Mouse (Mus musculus): ENCODE measurements around the gene Rpn1.

The Rpn1 gene

DNA sequence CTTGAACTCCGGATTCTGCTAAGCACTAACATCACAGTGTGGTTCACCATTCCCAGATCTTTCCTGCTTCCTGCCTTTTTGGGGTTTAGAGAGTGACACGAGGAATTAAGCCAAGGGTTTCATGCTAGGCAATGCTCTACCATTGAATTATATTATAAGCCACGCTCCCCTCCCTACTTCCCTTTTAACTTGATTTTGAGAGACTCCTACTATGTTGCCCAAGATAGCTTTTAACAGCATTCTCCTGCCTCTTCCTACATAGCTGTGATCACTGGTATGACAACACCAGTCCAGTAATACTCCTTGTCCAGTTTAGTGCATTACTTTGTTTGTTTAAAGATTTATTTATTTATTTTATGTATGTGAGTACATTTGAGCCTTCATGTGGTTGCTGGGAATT, 16.6 kb upstream of the Rpn1 start:
- DNase-seq = no peak

DNA sequence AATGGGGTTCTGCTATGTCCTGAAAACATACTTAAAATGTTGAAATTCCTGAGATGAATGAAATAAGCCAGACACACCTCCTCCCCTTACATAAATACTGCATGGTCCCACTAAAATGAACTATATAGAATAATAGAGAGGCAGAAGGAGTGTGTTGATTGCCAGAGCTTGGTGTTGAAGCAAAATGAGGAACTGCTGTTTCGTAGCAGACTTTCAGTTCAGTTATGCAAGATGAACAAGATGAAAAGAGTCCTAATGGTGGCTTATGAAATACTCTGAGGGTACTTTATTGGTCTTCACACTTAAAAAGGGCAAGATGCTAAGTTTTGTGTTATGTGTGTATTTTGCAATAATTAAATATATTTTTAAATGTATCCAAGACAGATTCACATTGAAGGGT, 15.5 kb upstream of the Rpn1 start:
- DNase-seq = no peak

- DNase-seq = no peak
Observed at GRCm38 (mm10) chr6:88070468-88070867, 13.8 kb upstream of the Rpn1 start.

DNA sequence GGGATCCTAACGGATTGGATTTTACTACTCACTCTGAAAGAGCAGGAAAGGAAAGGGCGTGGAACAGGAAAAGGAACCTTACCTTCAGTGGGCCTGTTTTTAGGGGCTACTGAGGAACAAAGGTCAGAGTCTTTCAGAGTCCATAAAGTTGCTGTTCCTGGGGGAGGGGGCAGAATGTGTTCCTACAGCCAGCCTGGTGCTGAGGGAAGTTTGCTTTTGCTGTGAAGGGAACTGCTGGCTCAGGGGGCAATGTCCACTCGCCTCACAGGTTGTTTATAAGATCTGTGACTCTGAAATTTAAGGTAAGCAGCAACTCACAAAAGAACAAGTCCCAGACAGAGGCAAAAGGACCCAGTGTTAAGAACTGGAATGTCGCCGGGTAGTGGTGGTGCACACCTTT, 13.1 kb upstream of the Rpn1 start:
- no peak for DNase-seq

- DNase-seq = peak; percentile 97 to 98
Observed at GRCm38 (mm10) chr6:88074752-88075554, 9.3 kb upstream of the Rpn1 start.

GRCm38 (mm10) chr6:88075960-88076517, 8.2 kb upstream of the Rpn1 start:
- DNase-seq = no peak

DNA sequence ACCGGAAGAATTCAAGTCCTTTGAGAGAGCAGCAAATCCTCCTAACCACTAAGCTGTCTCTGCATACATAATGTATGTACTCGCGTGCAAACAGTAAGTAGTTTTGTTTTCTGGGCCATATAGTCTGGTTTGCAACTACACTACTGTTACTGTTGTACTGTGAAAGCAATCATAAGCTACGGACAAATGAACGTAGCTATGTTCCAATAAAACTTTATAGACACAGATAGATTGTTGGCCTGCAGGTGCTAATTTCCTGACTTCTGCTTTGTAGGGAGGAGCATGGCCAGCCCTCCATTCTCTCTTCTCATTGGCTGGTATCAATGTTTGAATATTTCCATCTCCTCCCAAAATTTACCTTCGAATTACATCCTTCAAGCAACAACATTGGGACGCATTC, 1.2 kb upstream of the Rpn1 start:
- no peak for DNase-seq

DNA sequence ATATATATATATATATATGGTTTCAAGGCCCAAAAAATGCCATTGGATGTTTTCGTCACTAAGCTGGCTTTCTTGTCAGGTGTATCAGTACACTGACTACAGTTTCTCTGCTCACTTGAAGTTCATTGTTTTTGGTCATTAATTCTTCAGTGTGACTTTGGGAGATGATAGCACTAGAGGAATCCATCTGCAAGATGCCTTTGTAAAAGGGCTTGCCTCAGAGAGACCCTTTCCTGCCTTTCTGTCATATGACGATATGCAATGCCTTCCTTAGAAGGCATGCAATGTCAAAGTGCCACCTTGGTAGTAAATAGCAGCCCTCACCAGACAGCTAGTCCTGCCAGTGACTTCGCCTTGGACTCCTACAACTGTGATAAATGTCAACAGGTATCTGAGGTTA, 610 bp upstream of the Rpn1 start:
- DNase-seq = no peak

DNA sequence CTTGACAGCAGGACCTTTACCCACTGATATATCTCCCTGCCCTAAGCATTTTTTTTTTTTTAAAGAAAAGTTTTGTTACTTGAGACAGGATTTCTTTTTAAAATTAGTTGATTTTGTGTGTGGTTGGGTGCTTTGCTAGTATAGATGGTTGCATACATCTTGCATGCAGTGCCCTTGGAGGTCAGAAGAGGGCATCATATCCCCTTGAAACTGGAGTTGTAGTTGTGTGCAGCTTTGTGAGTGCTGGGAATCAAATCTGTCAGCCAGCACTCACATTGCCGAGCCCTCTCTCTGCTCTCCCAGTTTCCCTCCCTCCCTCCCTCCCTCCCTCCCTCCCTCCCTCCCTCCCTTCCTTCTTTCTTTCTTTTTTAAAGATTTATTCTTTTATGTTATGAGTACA, 4.7 kb downstream of the Rpn1 start:
- no peak for DNase-seq

GRCm38 (mm10) chr6:88095377-88095776, 11.1 kb downstream of the Rpn1 start:
- no peak for DNase-seq

- no peak for DNase-seq
Observed at GRCm38 (mm10) chr6:88102096-88102495, 17.8 kb downstream of the Rpn1 start.

GRCm38 (mm10) chr6:88105783-88106611, 21.7 kb downstream of the Rpn1 start:
- DNase-seq = peak; percentile 93 to 94

DNA sequence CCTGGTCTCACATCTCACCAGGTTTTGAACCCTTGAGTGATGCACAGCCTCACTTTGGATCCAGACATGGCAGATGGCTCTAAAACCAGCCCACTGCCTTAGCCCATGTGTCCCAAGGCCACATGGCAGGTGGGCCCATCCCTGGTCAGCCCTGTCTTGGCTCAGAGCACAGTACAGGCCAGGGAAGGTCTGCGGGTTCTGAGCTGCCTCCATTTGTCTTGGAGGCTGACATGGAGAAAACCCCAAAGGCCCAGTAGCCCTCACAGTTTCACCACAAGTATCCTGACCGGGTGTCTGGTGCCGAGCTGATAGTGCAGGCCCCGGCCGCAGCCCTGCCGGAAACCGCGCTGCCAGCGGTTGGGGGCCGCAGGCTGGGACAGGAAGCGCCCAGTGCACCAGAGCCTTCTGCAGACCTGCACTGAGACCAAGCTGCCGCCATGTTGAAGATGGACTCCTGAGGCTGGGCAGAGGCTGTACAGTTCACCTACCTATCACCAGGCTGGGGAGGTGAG, 22.4 kb downstream of the Rpn1 start:
- no peak for DNase-seq

DNA sequence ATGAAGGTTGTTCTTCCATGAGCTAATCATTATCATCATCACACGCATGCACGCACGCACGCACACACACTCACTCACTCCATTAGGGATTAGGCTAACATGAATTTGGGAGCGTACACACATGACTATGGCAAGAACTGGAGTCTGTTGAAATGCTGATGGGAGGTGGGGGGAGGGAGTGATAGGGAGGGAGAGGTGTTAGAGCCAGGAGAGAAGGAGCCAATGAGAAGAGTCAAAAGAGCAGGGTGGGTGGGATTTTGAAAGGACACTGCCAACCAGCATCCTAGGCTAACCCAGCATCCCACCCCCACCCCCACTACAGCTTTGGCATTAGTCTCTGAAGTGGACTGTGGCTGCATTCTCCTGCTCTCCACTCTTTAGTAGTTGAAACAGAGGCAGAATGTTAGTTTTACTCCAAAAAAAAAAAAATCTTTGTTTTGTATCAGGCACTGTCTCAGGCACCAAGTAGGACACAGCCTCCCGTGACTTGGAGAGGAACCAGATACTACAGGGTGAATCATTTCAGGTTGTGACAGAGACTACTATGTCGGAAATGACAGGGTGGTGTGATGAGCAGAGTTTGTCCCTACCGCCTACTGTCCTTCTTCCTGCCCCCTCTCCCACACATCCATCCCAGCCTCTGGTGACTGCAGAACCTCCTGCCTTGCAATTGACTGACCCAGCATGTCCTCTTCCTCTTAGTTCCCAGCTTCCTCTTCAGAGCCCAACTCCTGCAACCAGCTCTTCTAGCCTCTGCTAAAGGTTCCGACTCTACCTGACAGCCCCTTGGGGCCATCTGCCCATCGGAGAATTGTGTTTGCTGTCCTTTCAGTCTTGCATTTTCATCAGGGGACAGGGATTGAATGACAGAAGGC, 23.6 kb downstream of the Rpn1 start:
- DNase-seq = no peak

DNA sequence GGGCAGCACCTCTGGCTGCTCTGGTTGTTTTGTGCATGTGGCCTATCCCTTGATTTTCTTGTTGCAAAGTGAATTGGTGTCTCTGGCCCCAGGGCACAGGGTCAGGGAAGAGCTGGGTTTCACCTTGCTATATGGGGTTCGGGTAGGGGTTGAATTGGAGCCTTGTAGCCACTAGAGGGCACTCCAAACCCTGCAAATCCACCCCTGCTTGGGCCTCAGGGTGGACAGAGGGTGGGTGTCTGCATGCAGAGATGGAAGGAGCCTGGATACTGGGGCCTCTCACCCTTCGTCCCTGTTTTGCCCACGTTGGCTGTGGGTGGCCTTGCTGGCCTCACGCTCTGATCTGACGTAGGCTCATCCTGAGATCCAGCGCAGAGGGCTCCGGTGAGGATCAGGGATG, 28.9 kb downstream of the Rpn1 start:
- peak; percentile 50 to 74 for DNase-seq

- DNase-seq = no peak
Observed at GRCm38 (mm10) chr6:88114414-88114813, 30.1 kb downstream of the Rpn1 start.

DNA sequence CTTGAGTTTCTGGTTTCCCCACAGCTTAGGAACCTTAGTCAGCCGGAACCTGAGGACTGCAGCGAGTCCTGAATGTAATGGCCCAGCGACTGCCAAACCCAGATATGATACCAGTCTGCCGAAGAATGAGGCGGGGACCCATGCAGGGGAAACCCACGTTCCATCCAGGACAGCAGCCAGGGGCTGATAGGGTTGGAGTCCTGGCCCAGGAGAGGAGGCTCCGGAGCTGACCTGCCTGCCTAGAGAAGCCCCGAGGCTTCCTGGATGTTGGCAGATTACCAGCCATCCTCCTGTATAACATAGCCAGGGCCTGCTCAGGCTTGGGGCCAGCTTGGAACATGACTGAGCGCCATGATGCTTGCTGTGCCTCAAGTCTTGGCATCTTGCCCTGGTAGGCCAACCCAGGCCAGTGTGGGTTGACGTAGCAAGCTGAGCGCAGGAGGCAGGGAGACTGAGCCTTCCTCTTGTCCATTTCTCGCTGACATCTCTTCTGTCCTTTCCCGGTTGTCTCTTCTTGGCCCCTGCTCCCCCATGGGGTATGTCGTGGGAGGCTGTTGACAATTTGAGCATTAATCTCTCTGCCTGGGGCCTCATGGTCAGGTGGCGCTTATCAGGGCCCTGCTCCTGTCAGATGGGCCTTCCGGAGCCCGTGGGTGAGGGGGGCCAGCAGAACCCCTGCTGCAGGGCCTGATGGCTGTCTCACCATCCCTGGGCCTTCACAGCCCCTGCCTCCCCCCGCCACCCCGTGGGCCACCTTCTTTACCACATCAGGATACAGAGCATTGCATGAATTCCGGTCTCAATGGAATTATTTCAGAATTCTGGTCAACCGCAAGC, 32.3 kb downstream of the Rpn1 start:
- peak in 1 of 2 experiments; percentile 38 for DNase-seq

- no peak for DNase-seq
Observed at GRCm38 (mm10) chr6:88117184-88117575, 32.9 kb downstream of the Rpn1 start.

DNA sequence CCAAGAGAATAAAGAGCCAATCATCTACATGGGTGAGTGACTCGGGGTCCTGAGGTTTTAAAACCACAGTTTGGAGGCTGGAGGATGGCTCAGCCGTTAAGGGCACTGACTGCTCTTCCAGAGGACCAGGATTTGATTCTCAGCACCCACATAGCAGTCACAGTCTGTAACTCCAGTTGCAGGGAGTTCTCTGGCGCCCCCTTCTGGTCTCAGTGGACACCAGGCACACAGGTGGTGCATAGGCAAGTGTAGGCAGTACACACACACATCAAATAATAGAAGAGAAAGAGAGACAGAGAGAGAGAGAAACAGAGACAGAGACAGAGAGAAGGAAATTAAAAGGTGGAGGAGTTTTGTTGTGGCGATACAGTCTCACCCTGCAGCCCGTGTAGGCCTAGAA, 35.0 kb downstream of the Rpn1 start:
- no peak for DNase-seq

- DNase-seq = no peak
Observed at GRCm38 (mm10) chr6:88120813-88121212, 36.5 kb downstream of the Rpn1 start.

DNA sequence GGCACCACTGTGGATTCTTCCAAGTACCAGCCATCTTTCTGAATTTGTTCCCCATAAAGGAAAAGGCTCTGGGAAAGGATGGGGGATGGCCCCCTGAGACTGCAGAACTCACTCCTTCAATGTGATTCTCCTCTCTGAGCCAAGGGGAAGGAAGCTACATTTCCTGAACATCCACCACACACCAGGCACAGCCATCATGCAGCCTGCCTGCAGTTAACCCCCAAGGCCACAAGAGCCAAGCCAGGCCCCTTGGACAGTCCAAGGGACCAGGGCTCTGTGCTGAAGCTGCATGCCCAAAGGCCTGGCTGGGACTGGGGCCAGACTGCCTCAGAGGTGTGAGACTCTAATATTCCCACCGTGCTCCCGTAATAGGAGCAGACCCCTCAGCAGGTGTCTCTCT, 37.5 kb downstream of the Rpn1 start:
- DNase-seq = no peak

Measured in lung, postnatal 4 days (tissue).